Mouse (Mus musculus) heart, postnatal 14 days (tissue): ENCODE measurements around the gene Etv6. TPM values are rescaled to one million over a fixed set of nuclear protein-coding genes. Genes with fewer than 3 reads are reported as not detected.

ENCODE experiments used
- DNase-seq, 2 experiments: peaks; one replicate each; pipeline ENCODE4 v3.0.0; 2021 to 2022
- intact Hi-C: fragments of 180-260 bp; cut with DNase I; formaldehyde crosslinking; loops from one replicate; pipeline ENCODE4 v1.15.1; 2025
- total RNA-seq, 2 experiments: library from RNA; stranded (reverse); gene quantifications; 2 replicates each; pipeline ENCODE4 v1.2.3; 2021

Etv6 gene
- total RNA-seq, 2 experiments from 2014 or later: 12.7 to 12.8 TPM

GRCm38 (mm10) chr6:134066996-134067395, 31.5 kb downstream of the Etv6 start:
- no peak for DNase-seq
- intact Hi-C loops: no loop called here

- intact Hi-C loops: no loop called here
- DNase-seq: no peak
Measured at GRCm38 (mm10) chr6:134067536-134067935, 32.0 kb downstream of the Etv6 start.

- intact Hi-C loops: no loop called here
- no peak for DNase-seq
Measured at GRCm38 (mm10) chr6:134072439-134072838, 36.9 kb downstream of the Etv6 start.

- DNase-seq: no peak
- intact Hi-C loops: no loop called here
Measured at GRCm38 (mm10) chr6:134072906-134073305, 37.4 kb downstream of the Etv6 start.

GRCm38 (mm10) chr6:134074353-134074752, 38.9 kb downstream of the Etv6 start:
- no peak for DNase-seq
- intact Hi-C loops: no loop called here

- intact Hi-C loops: no loop called here
- no peak for DNase-seq
Measured at GRCm38 (mm10) chr6:134075031-134075430, 39.5 kb downstream of the Etv6 start.

- DNase-seq: peak; percentile 25 to 54
- intact Hi-C loops: no loop called here
Measured at GRCm38 (mm10) chr6:134078016-134078415, 42.5 kb downstream of the Etv6 start.

GRCm38 (mm10) chr6:134079112-134079511, 43.6 kb downstream of the Etv6 start:
- intact Hi-C loops: no loop called here
- no peak for DNase-seq

GRCm38 (mm10) chr6:134079563-134079962, 44.1 kb downstream of the Etv6 start:
- no peak for DNase-seq
- intact Hi-C loops: no loop called here

- intact Hi-C loops: no loop called here
- no peak for DNase-seq
Measured at GRCm38 (mm10) chr6:134080946-134081345, 45.4 kb downstream of the Etv6 start.

GRCm38 (mm10) chr6:134082229-134082920, 46.9 kb downstream of the Etv6 start:
- intact Hi-C loops: no loop called here
- DNase-seq: no peak

GRCm38 (mm10) chr6:134083428-134083827, 47.9 kb downstream of the Etv6 start:
- intact Hi-C loops: no loop called here
- DNase-seq: no peak

- intact Hi-C loops: loop anchor here (5.0 kb wide), 1 partner anchor 49 kb away; the partner anchor contains the start of gene Etv6
- no peak for DNase-seq
Measured at GRCm38 (mm10) chr6:134086351-134086750, 50.9 kb downstream of the Etv6 start.

GRCm38 (mm10) chr6:134087709-134088108, 52.2 kb downstream of the Etv6 start:
- intact Hi-C loops: loop anchor here (5.0 kb wide), 1 partner anchor 50 kb away; the partner anchor contains the start of gene Etv6
- DNase-seq: no peak

GRCm38 (mm10) chr6:134089671-134090377, 54.3 kb downstream of the Etv6 start:
- DNase-seq: no peak
- intact Hi-C loops: loop anchor here (5.0 kb wide), 1 partner anchor 53 kb away; the partner anchor contains the start of gene Etv6

GRCm38 (mm10) chr6:134090378-134090692, 54.8 kb downstream of the Etv6 start:
- DNase-seq: no peak
- intact Hi-C loops: no loop called here

- DNase-seq: no peak
- intact Hi-C loops: no loop called here
Measured at GRCm38 (mm10) chr6:134090875-134091274, 55.4 kb downstream of the Etv6 start.

GRCm38 (mm10) chr6:134091398-134091801, 55.9 kb downstream of the Etv6 start:
- no peak for DNase-seq
- intact Hi-C loops: no loop called here

- intact Hi-C loops: no loop called here
- no peak for DNase-seq
Measured at GRCm38 (mm10) chr6:134094066-134094465, 58.6 kb downstream of the Etv6 start.

GRCm38 (mm10) chr6:134094620-134095019, 59.1 kb downstream of the Etv6 start:
- DNase-seq: no peak
- intact Hi-C loops: no loop called here

- intact Hi-C loops: no loop called here
- no peak for DNase-seq
Measured at GRCm38 (mm10) chr6:134095582-134095981, 60.1 kb downstream of the Etv6 start.
